Mouse (Mus musculus) CD4-positive, CD25-positive, alpha-beta regulatory T cell, adult 9 weeks (primary cell): ENCODE data around the gene Ap1s3. TPM values are rescaled to one million over a fixed set of nuclear protein-coding genes. Genes with fewer than 3 reads are reported as not detected.

Experiments
- polyA plus RNA-seq: library from polyadenylated mRNA; unstranded; fragments of 100-300 nt; shearing (Covaris generic); gene quantifications from one replicate; pipeline ENCODE4 v1.2.1, GENCODE M21; 2017

The Ap1s3 gene
- 2.0 TPM for polyA plus RNA-seq

DNA sequence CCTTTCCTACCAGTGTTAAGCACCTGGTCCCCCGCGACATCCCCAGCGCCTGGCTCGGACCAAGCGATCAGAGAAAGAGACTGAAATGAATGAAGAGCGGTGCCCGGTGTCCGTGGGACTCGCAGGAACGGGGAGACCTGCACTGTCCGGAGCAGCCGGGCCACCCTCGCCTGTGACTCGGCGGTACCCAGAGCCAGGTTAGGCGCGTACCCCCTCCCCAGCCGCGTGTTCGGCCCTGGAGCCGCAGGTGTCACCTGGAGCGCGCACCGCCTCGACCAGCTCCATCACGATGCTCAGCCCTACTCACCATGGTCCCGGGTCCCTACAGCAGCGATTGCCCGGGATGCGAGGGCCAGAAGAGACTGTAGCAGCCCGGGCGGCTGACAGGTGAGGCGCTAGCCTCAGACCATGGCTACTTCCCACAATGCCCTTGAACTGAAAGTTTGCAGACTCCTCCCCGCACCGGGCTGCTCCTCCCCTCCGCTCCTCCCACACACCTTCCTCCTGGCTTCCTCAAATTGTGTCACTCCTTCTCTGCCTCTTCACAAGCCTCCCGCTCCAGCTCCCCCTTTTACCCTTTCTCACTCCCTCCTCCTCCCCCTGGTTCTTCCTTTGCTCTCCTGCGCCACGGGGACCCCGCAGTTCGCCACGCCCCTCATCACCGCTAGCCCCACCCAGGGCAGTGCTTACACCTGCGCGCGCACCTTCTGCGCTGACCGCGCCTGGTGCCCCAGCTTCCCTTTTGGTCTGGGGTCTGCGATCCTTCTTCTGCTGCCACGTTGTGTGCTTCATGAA, at the start of gene Ap1s3:
Gene Ap1s3, minus strand, starts transcription at position 430 of the 795 bp plus-strand sequence.

Other genes with a start within 250 kb of the Ap1s3 start
- gene Scg2, start 231.9 kb downstream of the Ap1s3 start, polyA plus RNA-seq: 0.51 TPM
- 48.7 TPM for gene Mrpl44, start 104.0 kb upstream of the Ap1s3 start, polyA plus RNA-seq
- gene Wdfy1, start 104.2 kb upstream of the Ap1s3 start, polyA plus RNA-seq: 24.9 TPM
- gene Serpine2, start 189.2 kb upstream of the Ap1s3 start, polyA plus RNA-seq: 1.0 TPM